Mouse (Mus musculus) splenic B cell, adult 2 months (primary cell): ENCODE data around the gene Gbp5.

Experiments
- DNase-seq: peaks from one replicate; pipeline ENCODE4 v3.0.0-alpha.2; 2011; ENCODE audit warnings: low read depth, low spot score
- H3K27me3 ChIP-seq: 2 replicates; pipeline ENCODE4 v1.6.1; 2012; ENCODE audit warnings: mild to moderate bottlenecking, low read length, moderate library complexity, mixed read lengths; ENCODE audit not compliant: control insufficient read depth, poor library complexity, insufficient read depth, severe bottlenecking
- H3K36me3 ChIP-seq: 2 replicates; pipeline ENCODE4 v1.6.1; 2012; ENCODE audit warnings: mild to moderate bottlenecking, low read length, moderate library complexity, mixed read lengths; ENCODE audit not compliant: control insufficient read depth, poor library complexity, insufficient read depth, severe bottlenecking

Gbp5 gene

DNA sequence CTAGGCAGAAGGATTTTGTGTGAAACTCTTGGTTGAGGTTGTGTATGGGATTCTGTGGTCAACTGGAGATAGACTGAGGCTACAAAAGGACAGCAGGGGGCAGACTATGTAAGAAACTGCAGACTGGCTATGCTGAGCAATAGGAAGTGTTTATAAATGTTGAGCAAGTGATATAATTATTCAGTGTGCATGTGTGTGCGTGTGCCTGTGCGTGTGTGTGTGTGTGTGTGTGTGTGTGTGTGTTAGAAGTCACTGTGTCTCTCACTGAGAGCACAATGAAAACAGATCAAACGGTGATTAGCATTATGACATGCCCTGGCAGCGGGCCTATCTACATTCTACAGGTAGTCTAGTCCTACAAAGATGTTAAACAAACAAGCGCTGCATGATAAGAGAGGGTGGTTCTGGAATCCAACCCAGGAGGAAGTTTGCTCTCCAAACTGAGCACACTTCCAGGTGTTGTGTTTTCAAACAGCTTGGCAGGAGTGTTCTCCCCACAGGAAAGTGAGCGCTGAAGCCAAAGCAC lies at the start of gene Gbp5:
Gene Gbp5, plus strand, starts transcription at position 443 of the 526 bp plus-strand sequence.
- H3K27me3 ChIP-seq = no peaks in the 10 kb centered on the region
- DNase-seq = peak; percentile 83

DNA sequence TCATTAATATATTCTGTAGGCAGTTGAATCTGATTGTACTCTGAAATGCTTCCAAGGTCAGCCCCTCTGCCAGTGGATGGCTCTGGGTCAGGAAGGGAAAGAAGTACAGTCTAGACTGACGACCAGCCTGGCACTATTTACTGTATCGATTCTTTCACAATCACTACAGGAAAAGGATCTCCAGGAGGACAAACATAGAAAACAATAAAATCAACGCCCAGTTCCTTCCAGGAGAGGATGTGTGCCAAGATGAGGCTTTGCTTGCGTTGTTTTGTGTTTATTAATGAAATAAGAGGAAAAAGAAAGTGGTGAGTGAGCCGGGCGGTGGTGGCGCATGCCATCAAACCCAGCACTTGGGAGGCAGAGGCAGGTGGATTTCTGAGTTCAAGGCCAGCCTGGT lies 39.6 kb upstream of the Gbp5 start:
- no peak for DNase-seq
- H3K36me3 ChIP-seq = no peaks in the 10 kb centered on the region

More for the DNA sequence above, at the start of gene Gbp5:
- H3K36me3 ChIP-seq = no peaks in the 10 kb centered on the region

DNA sequence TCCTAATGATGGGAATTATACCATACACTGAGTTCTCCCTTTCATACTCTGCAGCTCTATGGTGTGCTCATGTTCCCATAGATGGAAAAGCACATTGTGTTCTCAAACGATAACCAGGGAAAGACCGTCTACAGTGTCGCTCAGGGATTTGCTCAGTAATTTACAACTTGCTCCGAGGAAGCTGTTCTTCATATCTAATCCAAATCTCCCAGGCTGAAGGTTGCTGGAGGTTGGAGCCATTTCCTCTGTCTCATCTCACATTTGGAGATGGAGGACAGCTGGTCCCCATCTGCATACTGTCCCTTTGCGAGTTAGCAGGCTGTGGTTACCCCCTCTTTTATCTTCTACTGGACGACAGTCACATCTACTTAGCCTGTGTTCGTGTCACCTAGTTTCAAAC lies 34.5 kb upstream of the Gbp5 start:
- Histone ChIP-seq H3K36me3 (no peaks in the 10 kb centered on the region), H3K27me3 (no peaks in the 10 kb centered on the region)
- DNase-seq = no peak

More for the DNA sequence above, 39.6 kb upstream of the Gbp5 start:
- no peaks in the 10 kb centered on the region for H3K27me3 ChIP-seq

DNA sequence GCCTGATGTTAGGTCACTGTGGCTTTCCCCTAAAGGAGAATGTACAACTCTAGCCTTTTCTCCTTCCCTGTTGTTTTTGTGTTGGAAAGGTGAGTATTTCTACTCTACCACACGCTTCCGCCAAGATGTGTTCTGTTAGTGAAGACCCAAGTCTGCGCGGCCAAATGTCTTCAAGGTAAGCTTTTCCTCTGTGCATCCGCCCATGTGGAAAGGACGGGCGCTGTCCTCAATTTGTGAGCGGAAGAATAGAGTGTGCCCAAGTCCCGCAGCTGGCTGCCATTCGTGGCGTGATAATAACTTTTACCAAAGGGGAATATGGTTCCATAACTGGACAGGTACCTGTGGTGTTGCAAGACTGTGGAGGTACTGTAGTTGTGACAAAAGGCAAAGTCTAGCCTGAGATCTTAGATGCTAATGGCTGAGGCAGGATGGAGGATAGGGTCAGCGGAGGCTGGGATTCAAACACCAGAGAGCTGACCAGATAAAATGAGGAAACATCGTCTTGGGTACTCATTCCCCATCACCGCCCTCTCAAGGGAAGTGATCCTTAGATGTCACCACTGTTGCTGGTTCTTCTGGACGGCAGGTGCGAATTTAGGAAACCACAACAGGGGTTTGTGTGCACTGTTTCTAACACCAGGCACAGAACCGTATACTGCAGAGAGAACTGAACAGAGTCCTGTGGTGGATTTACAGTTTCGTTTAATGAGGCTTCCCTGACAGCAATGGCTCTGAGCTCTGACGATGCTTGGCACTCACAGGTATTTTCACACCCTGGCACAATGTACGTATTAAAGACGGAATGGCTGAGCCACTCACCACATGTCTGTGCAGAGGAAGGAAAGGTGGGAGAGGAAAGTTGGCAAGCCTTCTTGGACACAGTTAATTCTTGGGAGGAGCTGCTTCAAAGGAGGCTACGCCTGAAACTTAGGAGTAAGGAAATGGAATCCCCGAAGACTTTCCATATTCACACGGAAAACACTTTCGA lies 30.7 kb upstream of the Gbp5 start:
- Histone ChIP-seq H3K36me3 (no peaks in the 10 kb centered on the region), H3K27me3 (no peaks in the 10 kb centered on the region)
- no peak for DNase-seq

DNA sequence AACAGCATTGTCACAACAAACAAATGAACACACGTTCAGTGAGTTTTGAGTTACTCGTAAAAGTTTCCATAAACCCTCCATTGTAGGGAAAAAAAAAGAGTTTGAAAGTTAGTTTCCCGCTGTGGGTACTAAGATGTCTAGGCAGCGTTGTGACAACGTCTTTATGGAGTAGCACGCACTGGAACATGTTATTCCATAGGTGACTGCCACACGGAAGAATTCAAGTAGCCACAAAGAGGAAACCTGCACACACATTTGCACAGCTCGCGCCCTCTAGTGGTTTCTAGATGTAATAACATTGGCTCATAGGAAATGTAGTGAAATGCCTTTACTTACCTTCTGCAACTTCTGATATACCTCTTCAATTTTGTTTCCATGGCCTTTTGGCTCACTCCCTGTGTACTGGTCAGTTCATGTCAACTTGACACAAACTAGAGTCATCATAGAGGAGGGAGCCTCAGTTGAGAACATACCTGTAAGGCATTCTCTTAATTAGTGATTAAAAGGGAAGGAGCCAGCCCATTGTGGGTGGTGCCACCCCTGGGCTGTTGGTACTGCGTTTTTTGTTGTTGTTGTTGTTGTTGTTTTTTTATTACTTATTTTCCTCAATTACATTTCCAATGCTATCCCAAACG lies 19.3 kb upstream of the Gbp5 start:
- H3K27me3 ChIP-seq = no peaks in the 10 kb centered on the region
- peak; percentile 63 for DNase-seq

DNA sequence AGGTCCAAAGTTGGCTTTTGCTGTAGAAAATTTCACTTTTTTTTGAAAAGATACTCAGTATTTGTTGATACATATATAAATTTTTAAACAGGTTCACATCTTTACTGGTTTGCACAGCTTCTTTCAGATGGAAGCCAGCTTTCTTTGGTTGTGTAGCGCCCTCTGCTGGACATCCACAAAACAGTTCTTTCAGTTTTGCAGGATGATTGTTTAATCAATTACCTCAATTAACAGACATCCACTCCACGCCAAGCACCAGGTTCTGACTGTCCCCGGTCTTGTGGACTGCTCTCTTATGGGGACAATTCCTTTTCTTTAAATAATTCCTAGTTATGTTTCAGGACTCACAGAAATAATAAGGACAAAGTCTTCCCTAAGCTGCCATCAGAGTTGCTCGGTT lies 17.9 kb upstream of the Gbp5 start:
- DNase-seq = peak; percentile 70

More for the DNA sequence above, 19.3 kb upstream of the Gbp5 start:
- H3K36me3 ChIP-seq = no peaks in the 10 kb centered on the region

DNA sequence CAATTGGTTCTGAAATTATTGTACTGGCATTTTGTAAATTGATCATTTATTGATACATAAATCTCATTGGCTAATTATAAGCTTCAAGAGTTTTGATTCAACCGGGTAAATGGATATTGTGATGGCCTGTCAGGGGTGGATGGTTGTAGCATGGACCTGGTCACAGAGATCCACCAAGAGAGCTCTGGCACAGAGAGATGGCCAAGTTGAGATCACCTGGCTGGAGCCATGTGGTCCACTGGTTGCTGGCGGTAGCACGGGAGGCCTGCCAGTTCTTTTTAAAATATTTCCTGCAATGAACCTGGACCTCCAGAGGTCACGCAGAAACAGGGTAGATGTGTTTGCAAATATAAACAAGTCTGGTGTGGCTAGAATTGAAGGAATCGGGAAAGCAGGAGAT lies 15.9 kb upstream of the Gbp5 start:
- no peaks in the 10 kb centered on the region for H3K27me3 ChIP-seq
- no peak for DNase-seq
- H3K36me3 ChIP-seq = no peaks in the 10 kb centered on the region

More for the DNA sequence above, 17.9 kb upstream of the Gbp5 start:
- no peaks in the 10 kb centered on the region for H3K36me3 ChIP-seq
- H3K27me3 ChIP-seq = no peaks in the 10 kb centered on the region

DNA sequence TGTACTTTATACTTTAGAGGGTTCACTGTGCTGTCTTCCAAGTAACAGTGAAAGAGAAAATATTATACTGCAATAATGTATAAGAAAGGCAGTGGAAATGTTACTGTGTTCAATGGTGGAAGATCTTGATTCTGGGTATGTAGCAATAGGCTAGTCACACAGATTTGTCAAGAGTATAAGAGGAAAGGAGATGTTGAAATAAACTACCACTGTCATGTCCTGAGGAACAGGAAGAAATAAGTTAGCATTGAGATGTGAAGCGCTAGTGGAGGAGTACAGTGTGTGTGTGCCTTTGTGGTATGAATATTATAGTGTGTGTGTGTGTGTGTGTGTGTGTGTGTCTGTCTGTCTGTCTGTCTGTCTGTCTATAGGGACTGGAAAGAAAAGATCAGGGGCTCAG lies 15.4 kb upstream of the Gbp5 start:
- no peak for DNase-seq
- Histone ChIP-seq H3K27me3 (no peaks in the 10 kb centered on the region), H3K36me3 (no peaks in the 10 kb centered on the region)

DNA sequence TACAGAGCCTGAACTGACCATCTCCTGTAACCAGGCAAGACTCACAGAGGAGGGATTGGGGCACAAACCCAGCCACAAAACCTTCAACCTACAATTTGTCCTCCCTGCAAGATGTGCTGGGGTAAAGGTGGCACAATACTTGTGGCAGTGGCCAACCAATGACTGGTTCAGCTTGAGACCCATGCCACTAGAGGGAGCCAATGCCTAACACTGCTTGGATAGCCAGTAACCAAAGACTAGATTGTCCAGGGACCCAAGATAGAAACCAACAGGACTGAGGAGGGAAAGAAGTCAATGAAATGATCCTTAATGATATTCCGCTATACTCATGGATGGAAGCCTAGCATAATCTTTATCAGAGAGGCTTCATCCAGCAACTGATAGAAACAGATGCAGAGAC lies 3.3 kb upstream of the Gbp5 start:
- no peaks in the 10 kb centered on the region; the same call in 1 of the 2 replicates for H3K27me3 ChIP-seq
- no peaks in the 10 kb centered on the region for H3K36me3 ChIP-seq
- DNase-seq = peak; percentile 87

DNA sequence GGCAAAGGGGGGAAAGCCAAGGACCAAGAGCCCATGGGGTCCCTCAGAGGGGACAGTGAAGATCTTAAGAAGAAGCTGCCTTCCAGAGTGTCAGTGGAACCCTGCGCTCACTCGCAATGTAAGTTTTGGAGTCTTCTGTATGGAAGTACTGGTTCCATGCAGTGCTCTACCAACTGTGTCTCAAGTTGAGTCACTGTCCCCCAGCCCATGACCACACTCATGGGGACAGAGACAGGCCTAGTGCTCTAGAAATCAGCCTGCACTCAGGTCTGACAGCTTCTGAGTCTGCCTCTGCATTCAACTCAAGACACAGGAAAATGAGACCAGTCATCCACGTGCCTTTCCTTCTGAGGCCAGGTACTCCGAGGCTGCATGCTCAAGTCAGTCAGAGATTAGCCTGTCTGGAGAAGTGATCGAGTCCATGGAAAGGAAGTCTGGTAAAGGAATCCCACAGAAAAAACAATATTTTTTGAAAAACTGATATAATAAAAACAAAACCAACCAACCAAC lies 1.4 kb downstream of the Gbp5 start:
- H3K27me3 ChIP-seq = no peaks in the 10 kb centered on the region
- no peak for DNase-seq
- no peaks in the 10 kb centered on the region for H3K36me3 ChIP-seq

DNA sequence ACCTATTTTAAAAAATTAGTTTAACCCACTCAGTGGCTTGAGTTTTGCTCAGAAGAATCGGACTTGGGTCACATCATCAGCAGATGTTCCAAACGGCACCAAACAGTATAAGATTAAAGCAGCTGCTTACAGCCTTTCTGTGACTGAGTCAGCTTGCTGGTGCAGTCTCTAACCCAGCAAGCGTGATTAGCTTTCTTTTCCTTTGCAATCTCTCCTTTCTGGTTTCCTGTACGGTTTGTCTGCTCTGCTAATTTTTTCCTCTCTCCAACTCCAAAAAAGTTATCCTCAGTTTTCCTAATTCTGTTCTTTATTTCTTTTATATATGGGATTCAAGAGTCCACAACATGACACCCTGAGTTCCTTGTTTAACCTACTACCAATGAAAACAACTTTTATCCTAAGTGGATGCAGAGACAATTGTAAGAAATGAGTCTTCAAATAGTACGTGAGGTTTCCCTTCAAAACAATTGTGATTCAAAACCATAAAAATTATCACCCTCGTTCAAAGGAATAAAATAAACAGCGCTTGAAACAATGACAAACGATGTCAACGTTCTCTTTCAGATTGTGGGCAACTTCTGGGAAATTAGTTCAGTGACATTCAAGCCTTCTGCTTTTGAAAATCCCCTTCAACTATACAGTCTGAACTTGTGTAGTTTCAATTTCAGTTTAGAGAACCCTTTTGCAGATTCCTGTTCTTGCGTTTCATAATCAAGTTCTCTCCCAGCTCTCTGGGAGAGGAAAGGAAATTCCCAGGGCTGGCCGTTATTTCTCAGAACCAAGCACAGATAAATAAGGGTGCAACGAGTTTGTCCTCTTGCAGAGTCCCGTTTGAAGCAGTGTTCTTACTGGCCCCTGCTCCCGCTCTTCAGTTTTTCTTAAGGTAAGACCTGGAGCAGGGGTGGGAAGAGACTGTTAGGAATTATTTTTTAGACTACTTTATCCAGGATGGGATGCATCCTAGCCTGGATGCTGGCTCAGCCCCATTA lies 2.6 kb downstream of the Gbp5 start:
- H3K27me3 ChIP-seq = no peaks in the 10 kb centered on the region
- peak; percentile 47 for DNase-seq
- H3K36me3 ChIP-seq = peaks cover 5% of the 10 kb centered on the region; the same call in 1 of the 2 replicates

DNA sequence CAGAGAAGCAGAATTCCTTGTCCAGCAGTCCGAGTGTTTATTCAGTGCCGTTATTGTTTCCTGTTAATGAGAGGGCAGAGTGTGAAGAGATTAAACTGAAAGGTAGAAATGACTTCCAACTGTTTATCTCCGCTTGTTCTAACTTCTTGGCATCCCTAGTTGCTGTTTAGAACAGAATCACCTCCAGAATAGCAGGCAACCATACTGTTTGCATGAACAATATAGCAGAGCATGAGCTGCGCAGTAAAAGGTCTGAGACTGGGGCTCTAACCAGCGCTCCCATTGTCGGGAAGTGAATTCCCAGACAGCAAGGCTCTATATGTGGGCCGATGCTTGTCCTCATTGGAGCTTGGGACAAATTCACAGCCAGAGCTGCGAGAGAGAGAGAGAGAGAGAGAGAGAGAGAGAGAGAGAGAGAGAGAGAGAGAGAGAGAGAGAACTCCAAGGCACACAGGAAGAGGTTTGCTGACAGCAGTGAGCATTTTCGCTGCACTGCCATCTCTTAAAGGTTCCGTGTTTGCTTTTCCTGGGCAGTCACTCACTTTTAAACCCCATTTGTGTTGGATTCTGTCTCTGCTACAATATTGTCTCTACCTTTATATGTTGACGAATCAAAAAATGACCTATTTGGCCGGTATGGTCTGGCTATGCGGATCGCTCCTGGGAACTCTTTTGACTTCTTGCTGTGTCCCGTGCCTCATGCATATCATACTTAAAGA lies 3.5 kb downstream of the Gbp5 start:
- Histone ChIP-seq H3K36me3 (peaks cover 9% of the 10 kb centered on the region), H3K27me3 (no peaks in the 10 kb centered on the region)
- peak; percentile 43 for DNase-seq

DNA sequence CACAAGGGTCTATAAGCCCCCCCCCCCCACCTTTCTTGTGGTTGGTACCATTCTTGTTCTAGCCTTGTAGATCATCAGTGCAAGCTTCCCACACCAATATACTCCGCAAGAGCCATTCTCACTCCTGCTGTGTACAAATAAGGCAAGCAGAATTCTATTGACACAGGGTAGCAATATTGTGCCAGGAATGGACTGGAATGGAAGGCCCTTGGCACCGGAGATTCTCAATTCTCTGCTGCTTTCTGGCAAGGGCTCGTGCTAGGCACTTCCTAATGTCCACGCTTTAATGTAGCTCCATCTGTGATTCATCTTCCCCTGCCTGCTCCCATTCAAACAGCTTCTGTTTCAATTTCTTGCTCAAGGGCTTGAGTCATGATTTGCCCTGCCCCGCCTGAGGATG lies 5.2 kb downstream of the Gbp5 start:
- DNase-seq = no peak
- H3K27me3 ChIP-seq = no peaks in the 10 kb centered on the region
- peaks cover 13% of the 10 kb centered on the region for H3K36me3 ChIP-seq
